Mouse (Mus musculus) adrenal gland, postnatal 14 days (tissue): Measurements from ENCODE around the gene Uvrag. TPM values are rescaled to one million over a fixed set of nuclear protein-coding genes. Genes with fewer than 3 reads are reported as not detected.
"Not testable (repeated sequence)": the region's sequence is repeated elsewhere in the genome, so short reads cannot be mapped to it uniquely, and the experiment has no call there.

Experiments
- DNase-seq: peaks from one replicate; pipeline ENCODE4 v3.0.0; 2021; ENCODE audit warnings: mixed read lengths
- total RNA-seq: library from RNA; stranded (reverse); gene quantifications from 2 replicates; pipeline ENCODE4 v1.2.3, GENCODE M21; 2021

Gene Uvrag
- total RNA-seq, 1 experiment from 2014 or later, result 42.3 TPM

DNA sequence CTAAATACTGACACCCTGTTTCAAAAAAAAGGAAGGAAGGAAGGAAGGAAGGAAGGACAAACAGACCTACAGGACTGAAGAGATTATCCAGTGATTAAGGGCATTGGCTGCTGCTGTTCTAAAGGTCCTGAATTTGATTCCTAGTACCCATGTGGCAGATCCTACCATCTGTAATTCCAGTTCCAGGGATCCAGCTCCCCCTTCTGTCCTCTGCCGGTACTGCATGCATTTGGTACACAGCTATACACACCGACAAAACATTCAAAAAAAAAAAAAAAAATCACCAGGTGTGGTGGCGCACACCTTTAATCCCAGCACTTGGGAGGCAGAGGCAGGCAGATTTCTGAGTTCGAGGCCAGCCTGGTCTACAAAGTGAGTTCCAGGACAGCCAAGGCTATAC is 45.8 kb downstream of the Uvrag start:
- DNase-seq, result peak; percentile 60

DNA sequence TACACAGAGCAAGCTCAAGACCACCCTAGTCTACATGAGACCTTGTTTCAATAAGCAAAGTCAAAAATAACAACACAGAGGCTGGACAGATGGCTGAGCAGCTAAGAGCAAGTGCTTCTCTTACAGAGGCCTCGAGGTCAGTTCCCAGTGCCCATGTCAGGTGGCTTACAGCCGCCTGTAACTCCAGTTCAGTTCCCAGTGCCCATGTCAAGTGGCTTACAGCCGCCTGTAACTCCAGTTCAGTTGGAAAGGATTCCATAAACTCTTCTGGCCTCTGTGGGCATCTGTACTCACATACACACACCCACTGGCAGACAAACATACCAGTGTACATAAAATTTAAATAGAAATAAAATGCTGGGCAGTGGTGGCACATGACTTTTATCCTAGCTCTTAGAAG is 46.6 kb downstream of the Uvrag start:
- DNase-seq, result no peak

DNA sequence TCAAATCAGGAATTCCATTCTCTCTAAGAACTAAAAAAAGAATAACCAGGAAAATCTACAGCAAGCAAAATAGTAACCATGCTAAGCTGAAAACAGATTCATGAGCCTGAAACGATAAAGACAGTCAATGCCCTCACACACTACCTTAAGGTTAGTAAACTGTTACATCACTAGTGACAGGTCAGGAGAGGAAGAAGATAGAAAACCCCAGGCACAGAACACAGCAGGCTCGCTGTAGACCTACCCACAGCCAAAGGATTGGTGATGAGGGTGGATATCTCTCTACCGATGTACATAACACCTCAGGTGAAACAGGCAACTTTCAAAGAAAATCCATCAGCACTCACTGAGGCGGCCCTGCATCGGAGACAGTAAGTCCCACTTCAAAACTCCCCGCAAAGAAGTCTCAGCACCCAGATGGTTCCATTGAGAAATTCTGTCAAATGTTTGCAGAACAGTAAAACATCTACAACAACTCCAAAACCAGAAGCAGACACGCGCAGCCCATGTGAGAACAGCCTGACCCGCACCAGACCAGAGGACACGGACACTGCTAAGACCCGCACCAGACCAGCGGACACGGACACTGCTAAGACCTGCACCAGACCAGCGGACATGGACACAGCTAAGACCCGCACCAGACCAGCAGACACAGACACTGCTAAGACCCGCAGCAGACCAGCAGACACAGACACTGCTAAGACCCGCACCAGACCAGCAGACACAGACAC is 48.9 kb downstream of the Uvrag start:
- DNase-seq, result no peak

DNA sequence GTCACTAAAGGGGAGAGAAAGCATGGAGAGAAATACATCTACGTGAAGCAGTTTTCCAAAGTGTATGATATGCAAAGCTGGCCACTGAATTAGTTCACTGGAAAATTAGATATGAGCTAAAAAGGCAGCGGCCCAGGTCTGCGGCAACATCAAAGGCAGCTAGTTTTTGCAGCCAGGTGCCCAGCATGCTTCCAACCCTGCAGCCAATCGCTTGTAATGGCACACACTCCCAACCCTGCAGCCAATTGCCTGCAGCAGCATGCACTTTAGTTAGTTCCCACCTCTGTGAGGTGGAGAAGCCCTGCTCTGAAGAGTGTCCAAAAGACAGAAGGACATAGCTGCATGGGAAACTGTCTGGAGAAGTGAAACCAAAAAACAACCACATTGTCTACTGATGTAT is 51.2 kb downstream of the Uvrag start:
- no peak for DNase-seq

DNA sequence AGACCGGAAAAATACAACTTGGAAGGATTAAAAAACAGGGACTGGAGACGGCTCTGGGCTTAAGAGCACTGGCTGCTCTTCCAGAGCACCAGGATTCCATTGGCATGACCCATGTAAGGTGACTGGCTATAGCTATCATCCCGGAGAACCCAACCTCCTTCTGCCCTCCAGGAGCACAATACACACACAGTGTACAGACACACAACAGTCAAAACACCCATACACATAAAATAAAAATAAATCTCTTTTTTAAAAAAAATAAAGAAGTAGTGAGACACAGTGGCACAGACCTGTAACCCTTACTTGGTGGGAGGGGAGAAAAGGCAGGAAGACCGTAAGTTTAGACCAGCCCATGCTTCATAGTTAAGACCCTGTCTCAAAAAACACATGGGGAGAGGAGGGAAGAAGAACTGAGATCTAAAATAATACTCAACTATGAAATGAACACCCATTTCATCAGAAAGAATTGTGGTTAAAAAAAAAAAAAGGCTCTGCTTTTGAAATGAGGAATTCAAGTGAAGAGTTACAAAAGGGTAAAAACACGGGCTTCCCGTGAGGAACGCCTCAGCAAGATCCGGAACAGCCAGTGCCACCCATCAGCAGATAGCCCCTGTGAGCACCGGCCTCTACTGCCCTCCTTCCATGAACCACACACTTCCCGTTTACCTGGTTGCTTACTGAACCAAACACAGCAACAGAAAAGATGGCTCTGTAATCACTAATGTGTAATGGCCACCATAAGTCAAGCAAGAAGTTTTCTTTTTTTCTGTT is 52.2 kb downstream of the Uvrag start:
- no peak for DNase-seq

DNA sequence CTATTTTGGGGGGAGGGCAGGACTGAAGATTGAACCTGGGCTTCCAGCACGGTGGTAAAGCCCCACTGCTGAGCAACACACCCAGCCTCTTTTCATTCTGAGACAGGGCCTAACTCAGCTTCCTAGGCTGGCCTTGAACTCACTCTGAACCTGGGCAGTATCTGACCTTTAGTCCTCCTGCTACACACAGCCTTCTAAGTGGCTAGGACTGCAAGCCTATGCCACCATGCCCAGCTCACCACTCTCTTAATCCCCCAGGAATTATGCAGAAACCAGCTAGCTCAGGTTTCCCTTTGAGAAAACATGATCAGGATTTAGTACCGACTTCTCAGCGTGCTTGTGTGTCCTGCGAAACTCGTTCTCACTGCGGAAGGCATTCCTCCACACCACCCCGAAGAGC is 53.4 kb downstream of the Uvrag start:
- no peak for DNase-seq

DNA sequence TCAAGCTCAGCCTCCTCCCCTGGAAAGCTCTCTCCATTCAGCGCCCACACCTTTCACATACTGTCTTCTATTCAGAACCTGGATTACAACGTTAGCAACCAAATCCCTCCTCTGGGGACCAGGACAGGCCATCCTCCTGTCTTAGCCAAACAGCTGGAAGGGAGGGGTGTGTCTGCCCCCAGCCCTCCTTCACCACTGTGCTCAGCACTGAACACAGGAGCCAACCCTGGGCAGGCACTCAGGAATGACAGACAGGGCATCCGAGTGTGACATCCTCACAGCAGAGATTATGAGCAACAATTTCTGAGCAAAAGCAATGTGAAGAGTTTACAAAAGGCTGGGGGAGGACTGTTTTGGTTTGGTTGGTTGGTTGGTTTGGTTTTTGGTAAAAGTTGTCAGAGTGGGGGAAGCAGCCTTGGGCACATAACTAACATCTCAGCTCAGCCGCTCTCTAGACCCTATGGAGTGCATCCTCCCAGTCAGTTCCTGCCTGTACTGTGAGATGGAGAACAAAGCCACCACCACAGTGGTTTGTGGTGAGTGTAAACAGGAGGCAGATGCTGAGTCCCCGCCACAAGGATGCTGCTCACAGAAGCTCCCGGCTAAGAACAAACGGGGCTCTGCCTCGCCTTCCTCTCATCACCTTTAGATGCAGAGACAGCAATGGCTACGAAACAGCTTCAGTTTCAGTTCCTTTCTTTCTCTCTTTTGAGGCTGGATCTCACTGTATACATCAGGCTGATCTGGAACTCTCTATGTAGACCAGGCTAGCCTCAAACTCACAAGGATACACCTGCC is 54.1 kb downstream of the Uvrag start:
- no peak for DNase-seq

DNA sequence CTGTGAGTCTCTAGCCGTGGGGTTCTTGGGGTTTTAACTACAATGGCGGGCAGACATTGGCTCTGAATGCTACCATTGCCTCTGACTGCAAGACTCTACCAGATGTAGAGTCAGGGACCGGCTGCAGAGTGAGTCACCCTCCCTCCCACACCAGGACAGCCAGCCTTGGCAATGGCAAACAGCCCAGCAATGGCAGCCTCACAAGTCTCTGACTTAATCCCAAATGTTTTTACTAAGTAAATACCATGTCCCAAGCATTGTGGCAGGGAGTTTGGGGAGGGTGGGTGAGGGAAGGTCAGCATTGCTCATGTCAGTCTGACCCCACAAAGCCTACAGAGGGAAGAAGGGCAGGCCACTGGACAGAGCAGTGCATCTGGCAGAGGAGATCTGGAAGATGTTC is 55.7 kb downstream of the Uvrag start:
- DNase-seq, result peak; percentile 74

DNA sequence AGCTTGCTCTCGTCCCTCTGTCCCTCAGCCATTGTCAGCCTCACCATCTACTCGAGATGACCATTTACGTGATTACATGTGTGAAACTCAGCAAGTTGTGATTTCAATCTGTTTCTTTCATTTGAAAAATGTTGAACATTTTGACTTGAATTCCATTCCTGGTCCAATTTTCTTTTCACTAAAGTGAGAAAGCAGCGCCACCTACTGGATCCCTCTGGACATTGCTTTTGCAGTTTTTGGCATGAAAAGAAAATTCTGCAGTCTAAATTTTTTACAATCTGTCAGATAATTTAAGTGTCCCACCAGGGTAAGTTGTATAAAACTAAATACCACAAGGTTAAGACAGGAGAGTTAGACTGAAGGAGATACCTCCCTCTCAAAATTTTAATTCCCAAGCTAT is 61.4 kb downstream of the Uvrag start:
- DNase-seq, result peak; percentile 77

DNA sequence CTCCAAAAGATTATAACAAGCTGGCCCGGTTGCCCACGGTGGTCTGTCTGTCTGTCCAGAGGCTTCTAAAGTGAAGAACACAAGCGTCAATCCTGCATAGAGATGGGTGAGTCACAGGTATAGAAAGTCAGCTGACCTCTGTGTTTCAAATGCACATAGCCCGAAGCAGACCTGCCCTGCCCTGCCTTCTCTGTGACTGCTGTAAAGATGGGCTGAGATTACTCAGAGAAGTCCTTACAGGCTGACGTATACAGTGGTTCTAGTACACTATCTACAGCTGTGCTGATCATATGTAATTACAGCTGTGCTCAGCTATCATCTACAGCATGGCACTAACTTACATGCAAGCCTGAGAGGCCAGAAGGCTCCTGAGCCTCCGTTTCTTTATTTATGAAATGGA is 62.1 kb downstream of the Uvrag start:
- DNase-seq, result no peak

DNA sequence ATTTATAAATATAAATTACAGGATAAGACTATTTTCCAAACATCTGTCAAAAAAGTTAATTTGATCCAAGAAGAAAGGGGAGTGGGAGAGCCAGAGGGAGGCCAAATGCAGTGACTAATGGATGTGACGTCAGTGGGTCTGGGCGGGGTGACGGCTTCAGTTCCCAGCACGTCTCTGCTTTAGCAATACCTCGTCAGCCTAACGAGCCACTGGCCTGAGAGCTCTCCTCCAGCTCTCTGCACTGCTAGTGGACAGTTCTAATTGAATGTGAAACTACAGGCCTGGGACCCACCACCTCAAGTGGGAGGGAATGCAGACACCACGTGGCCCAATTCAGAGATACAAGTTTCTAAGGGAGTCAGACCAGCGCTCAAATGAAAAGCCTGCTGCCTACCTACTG is 63.7 kb downstream of the Uvrag start:
- no peak for DNase-seq

DNA sequence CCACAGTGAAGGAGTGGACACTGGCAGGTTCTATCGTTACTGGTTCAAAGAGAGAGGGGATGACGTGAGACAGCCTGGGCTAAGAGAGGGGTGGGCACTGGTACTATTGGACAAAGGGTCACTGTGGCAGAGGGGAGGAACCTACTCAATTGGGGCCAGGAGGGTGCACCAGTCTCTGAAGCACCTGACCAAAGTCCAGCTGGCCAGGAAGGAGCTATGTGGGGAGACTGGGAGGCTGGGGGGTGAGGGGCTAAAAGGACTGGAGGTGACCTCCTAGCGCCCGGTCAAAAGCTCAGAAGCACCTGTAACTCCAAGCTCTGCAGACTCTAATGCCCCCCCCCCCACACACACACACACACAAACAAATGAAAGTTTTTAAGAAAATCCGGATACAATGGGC is 65.8 kb downstream of the Uvrag start:
- DNase-seq, result no peak

DNA sequence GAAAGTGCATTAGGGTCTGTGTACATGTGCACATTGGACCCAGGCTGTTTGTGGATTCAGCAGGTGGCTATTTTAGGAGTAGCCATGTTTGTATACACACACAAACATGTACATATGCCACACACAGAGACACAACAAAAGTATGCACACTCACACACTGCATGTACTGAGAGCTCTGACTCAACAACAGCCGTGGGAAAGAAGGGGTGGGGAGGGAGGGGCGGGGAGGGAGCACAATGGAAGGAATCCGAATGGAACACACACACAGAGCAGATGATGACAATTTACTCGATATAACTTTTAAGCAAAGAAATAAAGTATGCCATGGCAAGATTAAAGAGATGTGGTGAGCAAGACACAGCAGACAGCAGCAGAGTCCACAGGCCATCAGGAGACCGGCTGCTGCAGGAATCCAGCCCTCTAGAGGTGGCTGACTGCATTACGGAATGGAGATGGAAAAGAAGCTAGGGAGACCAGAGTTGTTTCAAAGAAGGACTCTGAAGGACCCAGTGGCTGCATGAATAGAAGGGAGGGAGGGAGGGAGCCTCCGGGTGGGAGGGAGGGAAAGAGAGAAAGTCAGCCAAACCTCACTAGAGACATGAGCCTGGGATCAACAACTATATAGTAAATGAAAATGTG is 67.1 kb downstream of the Uvrag start:
- peak; percentile 53 for DNase-seq

DNA sequence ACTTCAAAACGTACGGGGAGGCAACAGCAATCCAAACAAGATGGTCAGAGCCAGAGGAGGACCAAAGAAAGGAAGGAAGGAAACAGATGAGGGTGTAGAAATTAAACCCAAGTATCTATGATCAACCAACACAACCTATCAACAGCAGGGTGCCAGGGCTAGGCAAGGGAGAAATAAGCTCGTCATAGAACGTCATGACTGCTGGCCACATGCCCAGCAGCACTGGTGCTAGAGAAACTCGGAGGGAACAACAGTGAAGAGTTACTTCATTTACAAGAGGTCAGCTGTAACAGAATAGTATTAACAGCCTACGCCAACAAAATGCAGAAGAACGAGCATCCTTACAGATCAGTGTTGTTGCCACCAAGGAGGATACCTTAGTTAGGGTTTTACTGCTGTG is 73.2 kb downstream of the Uvrag start:
- DNase-seq, result no peak

DNA sequence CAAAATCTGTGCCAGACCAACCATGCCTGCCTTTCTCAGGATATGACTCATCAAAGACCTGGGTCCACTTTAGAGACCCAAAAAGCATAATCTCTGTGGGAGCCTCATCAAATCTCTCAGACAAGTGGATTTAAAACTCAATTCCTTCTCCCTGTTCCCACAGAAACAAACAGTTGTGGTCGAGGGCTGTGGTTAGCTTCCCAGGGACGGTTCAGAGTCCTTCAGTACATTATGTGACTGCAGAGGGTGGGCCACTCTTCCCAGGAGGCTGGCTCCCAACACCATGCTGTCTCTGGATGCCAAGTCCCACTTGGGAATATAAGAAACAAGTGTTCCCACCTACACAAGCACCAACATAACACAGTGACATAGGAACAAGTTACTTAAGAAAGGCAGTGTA is 75.0 kb downstream of the Uvrag start:
- DNase-seq, result no peak

DNA sequence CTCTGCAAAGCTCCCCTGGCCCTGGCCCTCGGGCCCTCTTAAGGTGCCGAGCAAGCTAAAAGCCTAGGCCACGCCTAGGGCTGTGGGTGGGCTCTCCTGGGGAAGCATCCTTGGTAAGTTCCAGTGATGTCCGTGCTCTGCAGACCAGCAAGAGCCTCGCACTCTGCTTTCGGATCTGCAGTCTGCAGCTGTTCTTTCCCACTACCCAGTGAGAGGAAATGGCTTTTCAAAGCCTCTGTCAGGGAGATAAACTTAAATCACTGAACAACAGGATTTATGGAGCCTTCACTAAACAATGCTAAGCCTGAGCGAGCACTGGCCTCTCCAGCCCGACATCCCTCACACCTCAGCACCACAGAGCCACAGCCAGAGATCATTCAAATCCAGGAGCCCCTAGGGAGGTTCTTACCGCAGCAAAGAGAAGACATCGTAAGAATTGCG is 75.5 kb downstream of the Uvrag start:
- DNase-seq, result peak; percentile 30

DNA sequence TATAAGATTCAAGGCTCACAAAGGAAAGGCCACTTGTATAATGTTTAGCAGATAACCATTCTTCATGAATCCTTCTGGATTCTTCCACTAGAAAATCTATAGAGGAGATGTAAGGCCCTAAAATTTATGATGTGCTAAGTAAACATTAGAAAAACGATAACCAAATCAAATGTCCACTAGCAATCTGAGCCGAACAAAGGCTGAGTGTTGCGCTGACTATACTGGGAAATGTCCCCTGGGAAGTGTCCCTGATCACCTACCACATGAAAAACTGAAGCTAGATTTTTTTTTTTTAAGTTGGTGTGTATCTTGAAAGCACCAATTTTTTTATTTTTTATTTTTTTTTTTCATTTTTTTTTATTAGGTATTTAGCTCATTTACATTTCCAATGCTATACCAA is 76.1 kb downstream of the Uvrag start:
- no peak for DNase-seq

DNA sequence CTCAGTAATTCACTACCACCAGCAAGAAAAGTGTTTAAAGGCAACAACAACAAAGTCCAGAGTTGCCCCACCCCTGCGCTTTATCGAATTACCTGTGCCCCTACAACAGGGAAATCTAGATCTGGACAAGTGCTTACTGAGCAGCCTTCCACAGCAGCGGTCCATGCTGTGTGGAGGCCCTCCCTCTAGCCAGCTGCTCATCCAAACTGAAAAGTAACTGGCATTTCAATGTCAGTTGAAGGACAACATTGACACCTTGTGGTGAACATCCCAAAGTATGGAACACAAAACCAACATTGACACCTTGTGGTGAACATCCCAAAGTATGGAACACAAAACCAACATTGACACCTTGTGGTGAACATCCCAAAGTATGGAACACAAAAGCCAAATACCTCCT is 78.7 kb downstream of the Uvrag start:
- DNase-seq, result not testable (repeated sequence)

DNA sequence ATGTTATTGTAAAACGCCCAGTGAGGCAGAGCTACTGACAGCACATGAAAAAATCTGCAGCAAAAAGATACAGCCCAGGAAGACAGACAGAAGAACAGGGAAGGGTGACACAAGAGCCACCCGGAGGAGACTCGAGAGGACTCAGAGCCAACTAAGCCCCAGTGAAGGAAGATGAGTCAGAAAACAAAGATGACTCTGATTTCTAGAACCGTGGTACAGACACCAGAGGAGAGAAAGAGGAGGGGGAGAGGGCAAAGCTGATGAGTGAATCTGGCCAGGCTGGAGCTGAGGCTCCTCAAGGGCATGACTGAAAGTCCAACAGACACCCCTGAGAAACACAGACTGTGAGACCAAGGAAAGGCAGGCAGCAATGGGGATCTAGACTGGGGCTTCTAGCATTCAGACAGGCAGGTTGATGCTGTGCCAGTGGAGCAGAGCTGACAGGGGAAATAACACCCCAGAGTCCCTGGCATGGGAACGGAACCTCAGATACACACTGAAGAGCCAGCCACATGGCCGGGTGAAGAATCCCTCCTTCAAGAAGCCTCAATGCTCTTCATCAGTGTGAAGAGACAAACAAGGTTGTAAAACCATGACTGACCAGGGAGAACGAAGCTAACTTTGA is 79.8 kb downstream of the Uvrag start:
- DNase-seq, result no peak

DNA sequence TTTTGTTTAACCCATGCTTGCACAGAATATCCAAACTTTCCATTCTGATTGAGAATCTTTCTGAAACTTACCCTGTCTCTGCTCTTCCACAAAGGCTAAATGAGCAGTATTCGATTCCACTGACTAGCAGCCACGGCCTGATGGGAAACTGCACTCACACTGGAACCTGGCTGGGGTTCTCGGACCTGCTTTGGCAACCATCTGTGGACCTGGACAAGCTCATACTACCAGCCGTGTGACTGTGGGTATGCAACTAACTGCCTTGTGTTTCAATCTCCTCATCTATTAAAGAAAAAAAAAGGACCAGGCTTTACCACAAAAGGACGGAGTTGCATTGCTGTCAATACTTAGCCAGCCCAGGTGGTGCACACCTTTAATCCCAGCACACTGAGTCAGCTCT is 80.5 kb downstream of the Uvrag start:
- no peak for DNase-seq

DNA sequence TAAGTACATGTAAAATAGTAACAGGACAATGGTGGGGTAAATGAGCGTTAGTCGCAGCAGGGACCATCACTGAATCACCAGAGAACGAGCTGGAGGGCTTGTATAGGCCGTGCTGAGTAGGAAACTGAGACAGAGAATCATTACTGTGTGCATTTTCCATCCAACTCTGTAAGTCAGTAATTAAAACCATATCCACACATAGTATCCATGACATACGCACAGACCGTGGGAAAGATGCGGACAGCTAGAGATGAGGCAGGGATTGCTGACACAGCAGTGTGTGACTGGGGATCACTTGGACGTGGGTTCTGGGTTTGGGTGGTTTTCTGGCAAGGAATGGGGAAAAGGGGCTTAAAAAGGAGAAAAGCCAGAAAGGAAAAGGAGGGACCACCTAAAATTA is 81.0 kb downstream of the Uvrag start:
- no peak for DNase-seq

DNA sequence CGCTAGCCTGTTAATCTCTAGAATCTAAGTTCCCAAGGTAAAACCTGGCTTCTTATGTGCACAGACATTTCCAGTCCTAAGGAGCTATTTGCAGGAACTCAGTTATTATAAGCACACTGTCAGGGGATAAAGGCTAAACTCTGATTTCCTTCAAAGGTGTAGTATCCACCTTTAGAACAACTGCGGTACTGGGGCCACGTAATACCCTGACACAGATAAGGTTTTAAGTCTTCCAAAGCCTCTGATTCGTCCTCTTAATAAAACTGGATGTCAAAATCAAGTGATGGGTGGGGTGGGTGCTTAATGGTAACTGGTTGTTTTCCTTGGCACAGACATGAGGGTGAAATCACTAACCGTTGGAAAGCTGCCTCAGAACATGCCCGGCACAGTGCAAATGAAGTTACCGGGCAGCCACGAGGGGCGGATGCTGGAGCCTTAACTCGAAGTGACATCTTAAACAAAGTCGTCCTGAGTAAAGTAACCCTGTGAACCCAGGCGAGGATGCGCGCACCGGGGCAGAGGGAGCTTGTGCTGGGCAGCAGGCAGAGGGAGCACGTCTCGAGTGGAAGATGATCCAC is 83.8 kb downstream of the Uvrag start:
- DNase-seq, result peak; percentile 13
